Mouse (Mus musculus): ENCODE measurements around the gene Mpv17l. TPM values are rescaled to one million over a fixed set of nuclear protein-coding genes. Genes with fewer than 3 reads are reported as not detected.
A peak's percentile ranks its signal among the peaks of the same experiment; 100 is the strongest.
"Not testable (repeated sequence)": the region's sequence is repeated elsewhere in the genome, so short reads cannot be mapped to it uniquely, and the experiment has no call there.

Mpv17l gene
- total RNA-seq (2021), result 1 to 10 TPM; 1.9 to 3.5 TPM
- long read RNA-seq, experiment 1, partial matches to known transcripts, result 0 of 4 reads
- long read RNA-seq, experiment 1, other reads (novel, unspliced or antisense), result 1 of 4 reads
- long read RNA-seq, experiment 2, partial matches to known transcripts, result 0 of 5 reads
- long read RNA-seq, experiment 2, other reads (novel, unspliced or antisense), result 2 of 5 reads

DNA sequence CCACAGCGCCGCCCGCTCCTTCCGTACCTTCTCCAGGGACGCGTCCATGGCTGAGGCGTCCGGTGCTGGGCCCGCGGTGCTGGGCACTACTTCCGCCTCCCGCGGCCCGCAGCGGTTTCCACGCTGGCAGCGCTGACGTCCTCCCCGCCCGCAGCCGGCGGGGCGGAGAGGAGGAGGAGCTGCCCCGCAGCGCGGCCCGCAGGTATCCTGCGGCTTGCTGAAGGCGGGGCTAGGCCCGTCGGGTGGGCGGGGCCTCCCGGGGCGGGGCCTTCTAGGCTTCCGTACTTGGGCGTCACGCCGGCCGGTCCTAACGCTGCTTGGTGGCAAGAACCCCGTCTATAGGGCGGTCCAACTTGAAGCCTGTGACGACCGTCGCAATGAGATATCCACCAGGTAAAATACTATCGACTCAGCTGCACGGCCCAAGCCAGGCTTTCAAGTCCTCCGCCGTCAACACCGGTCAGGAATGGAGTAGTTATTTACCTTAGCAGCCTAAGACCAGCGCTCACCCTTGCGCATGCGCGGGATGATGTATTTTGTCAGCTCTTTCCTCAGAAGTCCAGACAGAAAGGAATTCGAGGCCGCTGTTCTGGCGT lies at the start of gene Mpv17l, which contains the start of gene Pdxdc1:
Gene Mpv17l, plus strand, starts transcription at position 274 of the 596 bp plus-strand sequence.
Gene Pdxdc1, minus strand, starts transcription at position 244 of the 596 bp plus-strand sequence.
- peak; percentile 96 for DNase-seq (ENCODE audit: low spot score in 2 of 2)

GRCm38 (mm10) chr16:13853886-13854285 lies 49.1 kb upstream of the Mpv17l start:
- no peak for DNase-seq (ENCODE audit: low spot score in 2 of 2)

DNA sequence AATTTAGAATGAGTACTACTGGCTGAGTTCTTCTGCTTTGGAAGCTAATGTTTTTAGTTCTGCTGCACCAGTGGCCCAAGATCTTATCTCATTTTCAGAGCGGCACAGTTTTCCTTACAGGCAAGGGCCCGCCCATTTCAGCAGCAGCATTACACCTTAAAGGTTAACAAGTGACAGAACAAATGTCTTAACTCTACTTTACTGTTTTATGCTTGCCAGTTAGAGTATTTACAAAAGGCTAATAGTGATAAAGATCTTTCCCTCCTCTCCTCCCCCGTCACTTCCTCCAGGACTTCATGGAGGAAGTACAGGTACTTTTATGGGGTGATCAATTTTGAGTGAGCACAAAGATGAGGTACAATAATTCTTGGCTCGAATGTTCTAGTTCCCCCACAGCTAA lies 36.9 kb upstream of the Mpv17l start:
- no peak for DNase-seq (ENCODE audit: low spot score in 2 of 2)

GRCm38 (mm10) chr16:13866616-13867015 lies 36.3 kb upstream of the Mpv17l start:
- DNase-seq (ENCODE audit: low spot score in 2 of 2), result no peak

GRCm38 (mm10) chr16:13867406-13867805 lies 35.6 kb upstream of the Mpv17l start:
- DNase-seq (ENCODE audit: low spot score in 2 of 2), result not testable (repeated sequence)

- peak; percentile 14 to 18 for DNase-seq (ENCODE audit: low spot score in 2 of 2)
These were observed 34.9 kb upstream of the Mpv17l start for GRCm38 (mm10) chr16:13867910-13868514.

- no peak for DNase-seq (ENCODE audit: low spot score in 2 of 2)
These were observed 27.5 kb upstream of the Mpv17l start for GRCm38 (mm10) chr16:13875483-13875882.

- DNase-seq (ENCODE audit: low spot score in 2 of 2), result no peak
These were observed 19.7 kb upstream of the Mpv17l start for GRCm38 (mm10) chr16:13883094-13883774.

- DNase-seq (ENCODE audit: low spot score in 2 of 2), result no peak
These were observed 12.5 kb upstream of the Mpv17l start for GRCm38 (mm10) chr16:13890449-13890848.

- no peak for DNase-seq (ENCODE audit: low spot score in 2 of 2)
These were observed 10.1 kb upstream of the Mpv17l start for GRCm38 (mm10) chr16:13892850-13893249.

DNA sequence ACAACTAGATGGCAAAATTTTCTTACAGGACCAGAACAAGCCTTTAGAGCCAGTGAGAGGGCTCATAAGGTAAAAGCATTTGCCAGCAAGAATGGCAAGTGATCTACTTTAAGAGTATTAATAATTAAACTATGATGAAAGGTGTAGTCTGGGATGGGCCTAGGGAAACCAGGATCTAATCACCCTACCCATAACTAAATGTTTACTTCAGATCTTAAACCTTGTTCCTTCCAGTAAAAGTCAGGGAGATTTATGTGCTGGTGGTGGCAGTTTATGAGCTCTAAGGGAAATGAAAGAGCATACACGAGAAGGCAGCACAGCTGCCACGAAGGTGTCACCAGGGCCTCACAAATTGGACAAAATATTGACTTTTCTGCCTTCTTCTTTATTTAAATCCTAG lies 8.9 kb upstream of the Mpv17l start:
- no peak for DNase-seq (ENCODE audit: low spot score in 2 of 2)

GRCm38 (mm10) chr16:13895740-13896139 lies 7.2 kb upstream of the Mpv17l start:
- no peak for DNase-seq (ENCODE audit: low spot score in 2 of 2)

DNA sequence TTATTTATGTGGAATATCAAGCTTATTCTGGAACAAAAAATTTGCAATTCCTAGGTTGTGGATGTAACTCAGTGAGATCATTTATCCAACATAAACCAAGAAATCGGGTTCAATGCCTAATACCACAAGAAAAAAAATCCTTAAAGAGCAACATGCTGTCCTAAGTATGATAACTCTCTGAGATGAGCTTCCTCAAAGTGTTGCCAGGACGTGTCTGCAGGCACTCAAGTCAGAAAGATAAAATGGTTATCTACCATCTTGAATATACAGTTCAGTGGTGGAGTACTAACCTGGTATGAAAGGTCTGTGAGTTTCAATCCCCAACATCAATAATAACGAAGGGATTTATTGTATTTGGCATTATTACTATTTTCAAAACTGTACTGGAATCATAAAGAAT lies 6.6 kb upstream of the Mpv17l start:
- DNase-seq (ENCODE audit: low spot score in 2 of 2), result no peak

DNA sequence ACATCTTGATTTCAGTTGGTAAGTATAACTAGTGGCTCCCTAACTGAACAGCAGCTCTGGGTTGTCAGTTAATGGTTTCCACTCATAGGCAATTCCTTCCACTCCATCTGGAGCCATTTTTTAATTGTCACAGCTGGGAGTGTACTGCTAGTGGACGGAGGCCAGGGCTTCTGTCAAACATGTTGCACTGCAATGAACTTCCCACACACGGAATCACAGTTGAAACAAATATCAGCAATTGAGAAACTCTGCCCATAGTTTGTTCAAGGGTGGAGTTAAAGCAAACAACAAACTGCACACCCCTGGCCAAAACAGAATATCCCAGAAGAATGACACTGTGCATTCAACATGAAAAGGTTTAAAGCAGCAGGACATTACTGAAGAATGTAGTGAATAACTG lies 4.0 kb upstream of the Mpv17l start:
- no peak for DNase-seq (ENCODE audit: low spot score in 2 of 2)

DNA sequence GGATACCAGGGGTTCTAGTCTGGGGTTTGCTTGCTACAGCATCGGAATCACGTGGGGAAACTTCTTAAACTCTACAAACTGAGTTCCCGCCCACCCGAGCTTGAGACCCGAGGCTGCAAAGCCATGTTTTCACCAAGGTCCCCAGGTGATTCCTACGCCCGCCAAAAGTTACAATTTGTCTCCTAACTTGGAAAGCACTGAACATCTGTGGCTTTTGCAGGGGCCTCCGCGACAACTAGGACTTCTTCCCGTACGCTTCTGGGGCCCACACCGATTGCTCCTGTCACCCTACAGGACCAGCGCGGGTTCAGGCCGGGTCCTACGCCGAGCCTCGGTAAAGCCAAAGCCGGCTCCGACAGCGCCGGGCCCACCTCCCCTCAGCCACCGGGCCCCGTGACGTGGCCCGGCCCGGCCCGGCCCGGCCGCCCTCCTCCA lies 547 bp upstream of the Mpv17l start:
- no peak for DNase-seq (ENCODE audit: low spot score in 2 of 2)

GRCm38 (mm10) chr16:13903488-13903887 lies 527 bp downstream of the Mpv17l start:
- DNase-seq (ENCODE audit: low spot score in 2 of 2), result peak; percentile 41 to 73

DNA sequence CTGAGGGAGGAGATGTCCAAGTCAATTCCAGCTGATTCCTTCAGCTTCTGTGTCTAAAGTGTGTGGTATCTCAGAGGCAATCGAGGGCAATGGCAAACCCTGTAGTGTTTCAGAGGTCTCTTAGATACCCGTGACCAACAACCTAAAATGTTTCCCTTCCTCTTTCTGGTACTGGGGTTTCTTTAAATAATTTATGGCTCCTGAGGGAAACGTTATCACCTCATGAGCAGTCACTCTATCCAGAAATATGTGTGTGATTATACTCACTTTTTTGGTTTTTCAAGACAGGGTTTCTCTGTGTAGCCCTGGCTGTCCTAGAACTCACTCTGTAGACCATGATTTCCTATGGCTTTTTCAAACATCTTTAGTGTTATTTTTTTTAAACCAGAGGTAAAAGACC lies 4.3 kb downstream of the Mpv17l start:
- DNase-seq (ENCODE audit: low spot score in 2 of 2), result no peak

DNA sequence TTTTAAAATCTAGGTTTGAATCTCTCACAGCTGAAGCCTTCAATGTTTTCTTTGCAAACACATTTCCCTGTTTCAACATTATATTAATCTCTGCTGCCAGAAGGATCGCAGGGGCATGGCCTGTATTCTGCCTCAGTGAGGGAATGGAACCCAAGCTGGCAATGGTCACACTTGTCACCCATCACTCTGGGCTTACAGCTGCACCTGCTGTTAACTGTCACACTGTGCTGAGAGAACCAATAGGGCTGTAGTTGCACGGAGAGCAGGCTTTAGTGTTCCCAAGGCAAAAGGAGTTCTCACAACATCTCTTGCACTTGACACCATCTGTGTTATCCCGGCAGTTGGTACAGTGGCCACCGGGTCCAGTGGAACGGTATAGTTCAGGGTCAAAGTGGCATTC lies 17.1 kb downstream of the Mpv17l start:
- DNase-seq (ENCODE audit: low spot score in 2 of 2), result no peak

DNA sequence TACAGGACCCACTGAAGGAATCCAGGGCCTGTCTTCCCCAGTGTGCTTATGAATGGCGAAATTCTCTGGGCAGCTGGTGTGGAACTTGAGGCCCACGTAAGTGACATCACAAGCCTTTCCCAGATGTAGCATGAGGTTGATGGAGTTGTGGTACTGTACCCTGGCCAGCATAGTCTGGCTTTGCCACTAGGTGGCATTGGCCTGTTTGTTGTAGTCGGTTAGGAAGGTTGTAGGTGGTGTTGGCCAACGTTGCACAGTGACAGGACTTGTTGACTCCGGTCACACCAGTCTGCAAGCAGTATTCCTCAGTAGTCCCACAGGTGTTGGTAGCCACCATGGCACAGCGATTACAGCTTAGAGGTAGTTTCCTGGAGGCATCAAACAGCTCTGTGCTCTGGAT lies 18.1 kb downstream of the Mpv17l start:
- no peak for DNase-seq (ENCODE audit: low spot score in 2 of 2)

DNA sequence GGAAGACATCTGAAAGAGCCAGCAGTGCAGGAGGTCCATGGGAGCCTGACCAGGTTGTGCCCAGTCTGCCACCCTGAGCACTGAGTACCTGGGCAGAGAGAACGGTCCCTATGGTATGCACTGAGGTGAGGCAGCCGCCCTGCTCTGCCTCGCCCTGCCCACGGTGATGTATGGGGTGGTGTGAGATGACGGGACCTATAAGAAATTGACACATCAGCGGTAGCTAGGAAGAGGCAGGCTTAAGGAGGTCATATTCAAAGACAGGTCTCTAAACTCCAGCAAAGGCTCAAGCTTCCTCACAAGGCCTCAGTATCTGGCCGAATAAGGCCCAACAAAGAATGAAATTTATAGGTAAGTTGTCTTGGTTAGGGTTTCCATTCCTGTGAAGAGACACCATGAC lies 18.8 kb downstream of the Mpv17l start:
- no peak for DNase-seq (ENCODE audit: low spot score in 2 of 2)

DNA sequence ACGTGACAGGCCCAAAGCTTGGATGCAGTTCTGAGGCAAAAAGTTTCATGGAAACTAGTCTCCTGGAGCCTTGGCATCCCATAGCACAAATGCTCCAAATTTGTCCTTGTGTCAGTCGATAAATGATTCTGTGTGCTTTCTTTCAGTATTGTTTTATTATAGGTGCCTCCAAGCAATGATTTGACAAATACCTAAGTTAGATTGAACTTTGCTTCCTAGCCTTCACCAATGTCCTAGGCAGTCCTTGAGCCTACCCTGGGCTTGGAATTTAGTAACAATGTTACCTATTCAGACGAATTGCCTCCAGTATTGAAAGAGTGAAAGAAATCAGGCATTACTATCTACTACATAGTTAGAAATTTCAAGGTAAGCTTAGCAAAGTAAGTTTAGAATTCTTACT lies 19.5 kb downstream of the Mpv17l start:
- not testable (repeated sequence) for DNase-seq (ENCODE audit: low spot score in 2 of 2)

GRCm38 (mm10) chr16:13922966-13923365 lies 20.0 kb downstream of the Mpv17l start:
- not testable (repeated sequence) for DNase-seq (ENCODE audit: low spot score in 2 of 2)
